Mouse (Mus musculus): Measurements from ENCODE around the gene Gm10260. TPM values are rescaled to one million over a fixed set of nuclear protein-coding genes. Genes with fewer than 3 reads are reported as not detected.

Gm10260 gene
- polyA plus RNA-seq, 1 experiment, result 22.7 TPM

GRCm38 (mm10) chr13:97776702-97777101 is 16.3 kb upstream of the Gm10260 start:
- Histone ChIP-seq H3K27me3 (ENCODE audit: control insufficient read depth) (no peaks in the 10 kb centered on the region), H3K9me3 (ENCODE audit: control insufficient read depth, low read length) (peaks cover 3% of the 10 kb centered on the region; the same call in 1 of the 2 replicates), H3K4me3 (replicated peaks) (no peak overlapping the region), H3K36me3 (ENCODE audit: control insufficient read depth) (0 out of 2 replicates have a peak, but pooled peaks cover 2% of the 10 kb centered on the region), H3K4me1 (ENCODE audit: control insufficient read depth) (peaks cover 61% of the 10 kb centered on the region)
- no peak for TF ChIP-seq GATA1 (IDR thresholded peaks at IDR 0.05; ENCODE audit: low read length)
- TF ChIP-seq TAL1 (IDR thresholded peaks at IDR 0.05; ENCODE audit: low read length), result no peak

- 0 out of 2 replicates have a peak, but pooled peaks cover 2% of the 10 kb centered on the region for H3K36me3 ChIP-seq (ENCODE audit: control insufficient read depth)
- no peaks in the 10 kb centered on the region for H3K27me3 ChIP-seq (ENCODE audit: control insufficient read depth)
- H3K4me3 ChIP-seq (replicated peaks), result no peak overlapping the region
- TF ChIP-seq TAL1 (IDR thresholded peaks at IDR 0.05; ENCODE audit: low read length) (no peak), GATA1 (IDR thresholded peaks at IDR 0.05; ENCODE audit: low read length) (no peak)
- H3K4me1 ChIP-seq (ENCODE audit: control insufficient read depth), result peaks cover 53% of the 10 kb centered on the region
- peaks cover 3% of the 10 kb centered on the region; the same call in 1 of the 2 replicates for H3K9me3 ChIP-seq (ENCODE audit: control insufficient read depth, low read length)
Measured at GRCm38 (mm10) chr13:97775907-97776306, 15.5 kb upstream of the Gm10260 start.

- Histone ChIP-seq H3K4me3 (replicated peaks) (no peak overlapping the region), H3K36me3 (ENCODE audit: control insufficient read depth) (0 out of 2 replicates have a peak, but pooled peaks cover 2% of the 10 kb centered on the region), H3K4me1 (ENCODE audit: control insufficient read depth) (peaks cover 43% of the 10 kb centered on the region), H3K9me3 (ENCODE audit: control insufficient read depth, low read length) (peaks cover 3% of the 10 kb centered on the region; the same call in 1 of the 2 replicates), H3K27me3 (ENCODE audit: control insufficient read depth) (no peaks in the 10 kb centered on the region)
- no peak for TF ChIP-seq TAL1 (IDR thresholded peaks at IDR 0.05; ENCODE audit: low read length)
- TF ChIP-seq GATA1 (IDR thresholded peaks at IDR 0.05; ENCODE audit: low read length), result no peak
Measured at GRCm38 (mm10) chr13:97774740-97775425, 14.5 kb upstream of the Gm10260 start.

GRCm38 (mm10) chr13:97769205-97769604 is 8.8 kb upstream of the Gm10260 start:
- no peak for TF ChIP-seq TAL1 (IDR thresholded peaks at IDR 0.05; ENCODE audit: low read length)
- TF ChIP-seq GATA1 (IDR thresholded peaks at IDR 0.05; ENCODE audit: low read length), result no peak
- H3K36me3 ChIP-seq (ENCODE audit: control insufficient read depth), result 0 out of 2 replicates have a peak, but pooled peaks cover 2% of the 10 kb centered on the region
- peaks cover 3% of the 10 kb centered on the region; the same call in 1 of the 2 replicates for H3K9me3 ChIP-seq (ENCODE audit: control insufficient read depth, low read length)
- peaks cover 30% of the 10 kb centered on the region for H3K4me1 ChIP-seq (ENCODE audit: control insufficient read depth)
- H3K4me3 ChIP-seq (replicated peaks), result no peak overlapping the region
- no peaks in the 10 kb centered on the region for H3K27me3 ChIP-seq (ENCODE audit: control insufficient read depth)

GRCm38 (mm10) chr13:97768803-97769202 is 8.4 kb upstream of the Gm10260 start:
- Histone ChIP-seq H3K27me3 (ENCODE audit: control insufficient read depth) (no peaks in the 10 kb centered on the region), H3K9me3 (ENCODE audit: control insufficient read depth, low read length) (peaks cover 3% of the 10 kb centered on the region; the same call in 1 of the 2 replicates), H3K4me1 (ENCODE audit: control insufficient read depth) (peaks cover 34% of the 10 kb centered on the region), H3K4me3 (replicated peaks) (no peak overlapping the region), H3K36me3 (ENCODE audit: control insufficient read depth) (0 out of 2 replicates have a peak, but pooled peaks cover 2% of the 10 kb centered on the region)
- TF ChIP-seq GATA1 (IDR thresholded peaks at IDR 0.05; ENCODE audit: low read length), result no peak
- no peak for TF ChIP-seq TAL1 (IDR thresholded peaks at IDR 0.05; ENCODE audit: low read length)

GRCm38 (mm10) chr13:97768046-97768682 is 7.7 kb upstream of the Gm10260 start:
- peaks cover 3% of the 10 kb centered on the region; the same call in 1 of the 2 replicates for H3K9me3 ChIP-seq (ENCODE audit: control insufficient read depth, low read length)
- no peak for TF ChIP-seq TAL1 (IDR thresholded peaks at IDR 0.05; ENCODE audit: low read length)
- no peak for TF ChIP-seq GATA1 (IDR thresholded peaks at IDR 0.05; ENCODE audit: low read length)

GRCm38 (mm10) chr13:97766600-97766999 is 6.2 kb upstream of the Gm10260 start:
- Histone ChIP-seq H3K27me3 (ENCODE audit: control insufficient read depth) (no peaks in the 10 kb centered on the region), H3K4me1 (ENCODE audit: control insufficient read depth) (peaks cover 45% of the 10 kb centered on the region), H3K9me3 (ENCODE audit: control insufficient read depth, low read length) (no peaks in the 10 kb centered on the region)

More at GRCm38 (mm10) chr13:97768046-97768682, 7.7 kb upstream of the Gm10260 start:
- Histone ChIP-seq H3K36me3 (ENCODE audit: control insufficient read depth) (0 out of 2 replicates have a peak, but pooled peaks cover 2% of the 10 kb centered on the region), H3K27me3 (ENCODE audit: control insufficient read depth) (no peaks in the 10 kb centered on the region), H3K4me1 (ENCODE audit: control insufficient read depth) (peaks cover 37% of the 10 kb centered on the region), H3K4me3 (replicated peaks) (no peak overlapping the region)

GRCm38 (mm10) chr13:97765913-97766312 is 5.5 kb upstream of the Gm10260 start:
- Histone ChIP-seq H3K4me1 (ENCODE audit: control insufficient read depth) (peaks cover 51% of the 10 kb centered on the region), H3K9me3 (ENCODE audit: control insufficient read depth, low read length) (no peaks in the 10 kb centered on the region), H3K36me3 (ENCODE audit: control insufficient read depth) (no peaks in the 10 kb centered on the region), H3K4me3 (replicated peaks) (no peak overlapping the region), H3K27me3 (ENCODE audit: control insufficient read depth) (no peaks in the 10 kb centered on the region)
- TF ChIP-seq GATA1 (IDR thresholded peaks at IDR 0.05; ENCODE audit: low read length) (no peak), TAL1 (IDR thresholded peaks at IDR 0.05; ENCODE audit: low read length) (peak; percentile 42; the same call in 2 of the 3 replicates)

More at GRCm38 (mm10) chr13:97766600-97766999, 6.2 kb upstream of the Gm10260 start:
- H3K36me3 ChIP-seq (ENCODE audit: control insufficient read depth), result no peaks in the 10 kb centered on the region
- no peak for TF ChIP-seq TAL1 (IDR thresholded peaks at IDR 0.05; ENCODE audit: low read length)
- no peak for TF ChIP-seq GATA1 (IDR thresholded peaks at IDR 0.05; ENCODE audit: low read length)
- H3K4me3 ChIP-seq (replicated peaks), result no peak overlapping the region

GRCm38 (mm10) chr13:97764067-97764466 is 3.6 kb upstream of the Gm10260 start:
- Histone ChIP-seq H3K36me3 (ENCODE audit: control insufficient read depth) (peaks cover 2% of the 10 kb centered on the region; the same call in 1 of the 2 replicates), H3K27me3 (ENCODE audit: control insufficient read depth) (no peaks in the 10 kb centered on the region), H3K9me3 (ENCODE audit: control insufficient read depth, low read length) (no peaks in the 10 kb centered on the region), H3K4me1 (ENCODE audit: control insufficient read depth) (peaks cover 54% of the 10 kb centered on the region), H3K4me3 (replicated peaks) (no peak overlapping the region)
- TF ChIP-seq GATA1 (IDR thresholded peaks at IDR 0.05; ENCODE audit: low read length), result no peak
- no peak for TF ChIP-seq TAL1 (IDR thresholded peaks at IDR 0.05; ENCODE audit: low read length)
